Mouse (Mus musculus) cerebellum, adult 9-10 months (tissue): Measurements from ENCODE around the gene Ptprr.

Experiments
- DNase-seq: peaks from one replicate; pipeline ENCODE4 v3.0.0; 2022

Ptprr gene

DNA sequence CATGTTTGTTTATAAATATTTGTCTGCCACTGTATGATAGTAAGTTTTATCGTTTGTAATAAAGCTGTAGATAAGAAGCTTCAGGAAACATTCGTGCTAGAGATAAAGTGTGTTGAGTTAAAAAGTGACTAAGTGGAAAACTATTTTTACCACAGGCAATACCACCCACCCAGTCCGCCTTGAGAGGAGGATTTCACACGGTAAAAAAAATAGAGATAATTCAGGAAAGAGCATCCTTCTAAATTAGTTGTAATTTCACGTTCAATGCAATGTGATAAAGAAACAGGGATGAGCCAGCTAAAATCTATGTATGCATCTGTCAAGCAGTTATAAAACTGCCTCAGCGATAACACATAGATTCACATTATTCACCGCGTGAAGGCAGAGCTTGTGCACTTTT lies 99.0 kb downstream of the Ptprr start:
- no peak for DNase-seq

DNA sequence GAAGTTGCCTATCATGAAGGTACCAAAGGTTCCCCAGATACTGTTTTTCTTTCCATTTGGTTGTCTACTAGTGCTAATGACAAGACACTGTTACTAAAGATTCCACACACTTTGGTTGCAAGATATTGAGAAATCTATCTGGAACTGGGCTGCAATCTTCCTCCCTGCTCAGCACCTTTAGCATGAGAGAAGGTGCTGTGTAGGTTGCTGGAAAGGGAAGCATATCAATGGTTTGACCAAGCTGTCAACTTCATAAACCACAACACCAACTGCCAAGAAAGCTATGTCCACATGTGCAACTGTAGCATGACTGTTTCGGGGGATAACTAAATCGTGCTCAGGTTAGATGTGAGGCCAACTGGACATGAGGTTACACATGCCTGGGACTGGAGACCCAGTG lies 103.5 kb downstream of the Ptprr start:
- DNase-seq = no peak

DNA sequence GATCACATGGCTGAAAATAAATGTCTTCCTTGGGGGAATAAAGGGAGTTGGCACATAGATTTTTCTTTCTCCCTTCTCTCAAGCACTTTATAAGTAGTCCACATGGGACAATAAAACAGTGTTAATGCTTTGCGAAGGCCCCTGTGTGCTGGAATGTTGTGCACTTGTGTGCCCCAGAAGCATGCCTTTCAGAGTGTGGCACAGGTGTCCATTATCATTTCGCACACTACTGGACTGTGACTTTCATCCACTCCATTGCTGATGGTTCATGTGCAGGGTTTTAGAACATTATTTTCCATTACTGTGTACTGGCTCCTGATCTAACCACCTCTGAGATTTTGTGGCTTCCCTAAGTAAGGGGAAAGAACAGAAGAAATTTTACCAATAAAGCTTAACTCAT lies 105.8 kb downstream of the Ptprr start:
- DNase-seq = no peak

GRCm38 (mm10) chr10:116125364-116125763 lies 107.4 kb downstream of the Ptprr start:
- DNase-seq = no peak

DNA sequence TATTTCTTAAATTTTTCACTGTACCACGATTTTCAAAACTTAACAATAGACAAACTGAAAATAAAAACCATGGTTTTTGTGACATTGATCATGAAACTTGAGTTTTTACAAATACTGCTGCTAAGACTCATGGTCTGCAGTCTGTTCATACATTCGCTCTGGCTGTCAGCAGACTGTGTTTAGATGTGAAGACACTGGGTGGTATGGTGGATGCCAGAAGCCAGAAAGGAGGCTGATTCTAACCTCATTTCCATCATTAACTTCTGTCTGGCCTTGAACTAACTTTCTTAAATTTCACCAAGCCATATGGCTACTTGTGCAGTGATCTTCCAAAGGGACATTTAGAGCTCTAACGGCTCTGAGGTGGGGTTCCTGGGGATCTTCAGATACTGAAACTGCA lies 112.4 kb downstream of the Ptprr start:
- DNase-seq = peak; percentile 24

- no peak for DNase-seq
Observed at GRCm38 (mm10) chr10:116131223-116131622, 113.2 kb downstream of the Ptprr start.

DNA sequence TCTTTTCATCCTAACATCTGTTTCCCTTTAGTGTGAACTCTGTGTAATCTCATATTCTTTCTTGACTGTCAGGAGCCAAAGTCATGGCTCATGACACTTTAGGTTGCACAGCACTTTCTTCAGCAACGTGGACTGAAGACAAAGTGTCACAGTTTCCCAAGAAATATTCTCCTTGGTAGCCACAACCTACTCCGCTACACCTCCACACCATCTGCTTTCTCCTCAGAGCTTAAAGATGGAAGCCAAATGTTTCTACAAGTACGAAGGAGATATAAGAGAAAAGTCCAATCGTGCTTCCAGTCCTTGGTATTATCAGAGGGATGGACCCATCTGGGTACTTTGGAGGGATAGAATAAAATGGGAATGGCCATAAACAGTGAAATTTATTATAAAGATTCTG lies 114.2 kb downstream of the Ptprr start:
- DNase-seq = no peak

DNA sequence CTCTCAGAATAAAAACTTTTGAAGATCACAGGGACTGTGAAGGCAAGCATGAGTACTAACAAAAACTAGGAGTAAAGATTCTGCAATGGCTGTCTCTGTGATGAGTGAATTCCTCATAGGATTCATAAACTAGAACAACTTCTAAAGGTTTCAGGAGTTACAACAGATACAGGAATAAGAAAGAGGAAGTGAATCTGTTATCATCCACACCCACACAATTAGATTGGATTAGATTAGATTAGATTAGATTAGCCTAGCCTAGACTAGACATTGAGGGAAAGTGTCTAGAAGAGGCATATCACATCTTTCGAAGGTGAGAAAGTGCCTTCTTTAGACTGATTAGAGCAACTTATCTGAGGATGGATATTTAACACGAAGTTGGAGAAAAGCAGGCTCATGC lies 117.2 kb downstream of the Ptprr start:
- no peak for DNase-seq

GRCm38 (mm10) chr10:116140226-116140625 lies 122.2 kb downstream of the Ptprr start:
- DNase-seq = peak; percentile 63

DNA sequence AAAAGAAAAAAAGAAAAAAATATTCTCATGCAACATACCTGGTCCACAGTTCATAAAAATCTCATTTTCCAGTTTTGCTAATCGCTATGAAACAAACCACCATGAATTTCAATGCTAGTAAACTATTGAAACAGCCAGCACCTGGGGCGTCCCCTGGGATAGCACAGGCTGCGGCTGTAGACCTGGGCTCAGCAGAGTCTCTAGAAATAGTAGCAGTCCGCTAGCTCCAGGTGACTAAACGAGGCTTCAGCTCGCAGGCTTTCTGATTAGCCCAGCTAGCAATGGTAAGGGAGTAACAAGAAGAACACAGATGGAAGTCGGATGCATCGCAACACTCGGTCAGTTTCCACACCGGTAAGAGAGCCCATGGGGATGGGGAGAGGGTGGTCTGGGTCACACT lies 125.7 kb downstream of the Ptprr start:
- peak; percentile 31 for DNase-seq

GRCm38 (mm10) chr10:116146091-116146490 lies 128.1 kb downstream of the Ptprr start:
- no peak for DNase-seq

DNA sequence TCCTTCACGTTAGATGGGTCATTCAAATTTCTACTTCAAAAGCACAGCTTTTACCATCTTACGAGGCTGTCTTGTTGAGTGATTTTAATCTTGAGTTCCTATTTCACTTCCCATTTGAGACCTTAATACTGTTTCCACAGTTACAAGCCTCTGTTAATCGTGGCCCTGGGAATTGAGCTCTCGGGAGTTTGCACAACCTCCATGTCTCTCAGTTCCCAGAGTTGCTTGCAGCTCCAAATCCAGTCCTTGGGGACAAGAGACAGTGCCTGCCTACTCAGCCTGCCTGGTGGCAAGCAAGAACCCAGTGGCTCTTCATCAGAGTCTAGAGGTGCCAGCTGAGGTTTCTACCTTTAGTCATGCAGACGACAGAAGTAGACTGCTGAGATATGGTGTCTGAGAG lies 136.7 kb downstream of the Ptprr start:
- DNase-seq = no peak

DNA sequence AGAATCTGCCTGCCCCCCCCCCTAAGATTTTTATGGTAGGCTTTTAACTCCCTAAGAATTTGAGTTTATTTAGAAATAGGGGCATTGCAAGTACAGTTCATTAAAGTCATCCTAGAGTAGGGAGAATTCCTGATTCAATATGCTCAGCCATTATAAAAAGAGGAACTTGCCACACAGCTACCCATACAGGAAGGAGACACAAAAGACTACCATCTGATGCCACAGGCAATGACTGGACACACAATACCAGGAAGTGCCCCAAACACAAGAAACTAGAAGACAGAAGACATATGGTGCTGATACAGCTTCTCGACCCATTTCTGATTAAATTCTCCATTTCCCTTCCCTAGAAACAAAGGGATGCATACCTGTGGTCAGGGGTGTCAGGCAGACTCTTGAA lies 138.7 kb downstream of the Ptprr start:
- DNase-seq = no peak

- DNase-seq = no peak
Observed at GRCm38 (mm10) chr10:116162338-116162737, 144.3 kb downstream of the Ptprr start.

DNA sequence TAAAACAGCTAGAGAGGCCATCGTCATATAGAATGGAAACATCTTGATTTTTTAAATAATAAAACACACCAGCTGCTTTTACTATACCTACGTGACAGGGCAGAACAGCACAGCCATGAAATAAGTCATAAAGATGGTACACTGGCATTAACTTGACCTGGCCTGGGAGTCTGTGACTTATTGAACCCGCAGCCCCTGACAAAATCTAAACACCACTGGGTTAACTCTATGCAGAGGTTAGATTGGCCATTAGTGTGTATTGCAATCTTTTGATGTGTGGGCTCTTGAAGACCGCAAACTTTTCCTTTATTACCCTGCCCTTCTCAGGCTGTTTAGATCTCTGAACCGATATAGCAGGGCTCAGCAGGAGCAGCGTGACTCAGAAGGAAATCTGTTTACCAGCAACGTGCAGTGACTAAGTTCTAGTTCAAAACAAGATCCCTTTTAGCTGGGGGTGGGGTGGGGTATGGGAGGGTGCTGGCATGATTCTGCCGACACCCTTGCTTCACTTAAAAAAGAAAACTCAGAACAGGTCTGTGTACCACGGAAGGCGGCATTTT lies 157.4 kb downstream of the Ptprr start:
- DNase-seq = no peak

- DNase-seq = no peak
Observed at GRCm38 (mm10) chr10:116177390-116178179, 159.6 kb downstream of the Ptprr start.

- DNase-seq = no peak
Observed at GRCm38 (mm10) chr10:116181235-116181634, 163.2 kb downstream of the Ptprr start.

DNA sequence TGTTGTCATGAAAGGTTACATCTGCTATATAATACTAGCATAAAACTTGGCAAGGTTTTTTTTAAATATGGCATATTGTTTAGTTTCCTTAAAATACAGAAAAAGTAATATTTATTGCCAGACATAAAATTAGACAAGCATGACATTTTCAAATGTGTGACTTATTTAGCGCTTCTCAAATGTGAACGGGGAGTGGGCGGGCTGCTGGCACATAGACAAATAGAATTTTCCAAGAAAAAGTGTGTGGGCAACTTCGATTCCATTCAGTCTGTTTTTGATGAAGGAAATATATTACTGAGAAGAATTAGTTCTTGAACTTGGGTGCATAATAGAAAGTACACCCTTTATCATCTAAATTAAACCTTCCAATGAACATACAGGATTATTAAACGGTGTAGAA lies 164.2 kb downstream of the Ptprr start:
- no peak for DNase-seq

DNA sequence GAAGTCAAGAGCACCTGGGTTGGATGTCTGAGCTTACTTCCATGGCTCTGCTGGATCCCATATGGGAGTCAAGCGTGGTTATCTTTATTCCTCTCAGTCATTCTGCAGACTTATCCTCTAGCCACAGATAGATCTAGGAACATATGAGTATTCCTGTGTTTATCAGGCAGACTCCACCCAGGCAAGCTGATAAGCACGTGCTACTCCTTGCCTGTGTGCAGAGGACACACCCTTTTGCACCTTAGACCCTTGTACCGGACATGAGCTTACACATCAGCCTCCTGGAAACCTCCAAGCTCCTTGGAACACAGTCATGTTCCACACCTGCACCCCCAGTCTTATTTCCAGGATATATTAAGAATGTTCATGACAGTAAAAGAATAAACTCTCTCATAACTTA lies 165.2 kb downstream of the Ptprr start:
- DNase-seq = no peak

GRCm38 (mm10) chr10:116191724-116192123 lies 173.7 kb downstream of the Ptprr start:
- DNase-seq = no peak

DNA sequence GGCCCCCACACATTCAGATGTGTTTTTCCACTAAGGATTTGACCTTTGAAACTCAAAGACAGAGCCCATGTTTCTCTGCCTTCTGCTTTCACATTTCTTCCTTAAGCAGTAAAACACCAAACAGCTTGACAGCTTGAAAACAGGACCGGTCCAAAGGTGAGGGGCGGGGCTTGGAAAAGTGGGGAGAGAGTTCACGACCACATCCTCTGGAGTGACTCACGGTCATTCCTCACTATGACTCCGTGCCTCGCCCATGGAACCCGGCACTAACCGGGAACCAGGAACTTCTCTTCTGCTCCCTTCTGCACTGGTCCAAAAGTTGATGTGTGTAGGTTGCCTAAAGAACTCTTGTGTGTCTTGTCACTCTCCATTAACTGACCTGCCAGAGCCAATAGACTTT lies 174.3 kb downstream of the Ptprr start:
- no peak for DNase-seq

GRCm38 (mm10) chr10:116194409-116194808 lies 176.4 kb downstream of the Ptprr start:
- DNase-seq = no peak

DNA sequence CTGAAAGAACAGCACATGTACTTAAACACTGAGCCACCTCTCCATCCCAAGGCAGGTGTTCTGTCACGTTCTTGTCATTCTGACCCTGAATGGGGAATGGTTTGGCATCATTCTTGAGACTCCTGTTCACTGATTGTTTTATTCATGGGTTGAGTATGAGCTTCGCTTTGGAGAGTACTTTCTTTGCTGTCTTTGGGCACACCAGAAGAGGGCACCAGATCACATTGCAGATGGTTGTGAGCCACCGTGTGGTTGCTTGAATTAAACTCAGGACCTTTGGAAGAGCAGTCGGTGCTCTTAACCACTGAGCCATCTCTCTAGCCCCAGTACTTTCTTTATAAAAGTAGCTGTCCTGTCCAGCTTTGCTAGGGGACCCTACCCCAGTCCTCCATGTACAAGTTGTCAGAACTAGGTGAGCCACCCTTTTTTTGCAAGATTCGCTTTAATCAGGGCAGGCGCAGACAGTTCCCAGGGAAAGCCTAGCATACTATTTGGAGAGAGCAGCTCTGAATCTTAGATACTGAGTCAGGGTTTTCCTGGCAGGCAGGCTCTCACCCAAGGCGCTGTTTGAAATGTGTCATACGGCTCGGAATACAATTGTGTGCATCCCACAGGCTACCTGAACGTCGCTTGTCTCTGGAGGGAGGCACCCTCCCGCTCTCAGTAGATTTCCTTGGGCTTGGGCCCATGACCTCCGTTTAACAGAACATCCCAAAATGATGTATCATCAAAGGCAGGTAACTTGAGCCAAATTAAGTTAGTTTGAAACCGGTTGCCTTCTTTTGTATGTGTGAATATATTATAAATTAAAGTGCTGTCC lies 178.8 kb downstream of the Ptprr start:
- DNase-seq = peak; percentile 69

- peak; percentile 86 for DNase-seq
Observed at GRCm38 (mm10) chr10:116197416-116197939, 179.5 kb downstream of the Ptprr start.
